Mouse (Mus musculus): ENCODE measurements around the gene Gpatch11. TPM values are rescaled to one million over a fixed set of nuclear protein-coding genes. Genes with fewer than 3 reads are reported as not detected.

The Gpatch11 gene
- polyA plus RNA-seq, 2 experiments = 26.0 to 42.5 TPM

DNA sequence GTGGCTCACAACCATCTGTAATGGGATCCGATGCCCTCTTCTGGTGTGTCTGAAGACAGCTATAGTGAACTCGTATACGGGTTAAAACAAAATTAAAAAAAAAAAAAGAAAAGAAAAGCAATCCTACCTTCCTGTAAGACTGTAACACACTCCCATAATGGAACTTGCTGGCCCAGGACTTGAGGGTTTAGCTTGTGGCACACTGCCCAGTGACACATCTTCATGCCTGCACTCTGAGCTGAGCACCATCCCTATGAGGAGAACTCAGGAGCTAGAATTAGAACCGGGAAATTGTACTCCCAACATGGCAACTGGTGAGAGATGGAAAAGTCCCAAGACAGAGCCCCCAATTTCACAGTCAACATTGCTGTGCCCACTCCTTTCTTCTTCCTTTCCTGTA, 47.9 kb downstream of the Gpatch11 start:
- Histone ChIP-seq H3K36me3 (ENCODE audit: control insufficient read depth, insufficient read depth, low read length) (peaks cover 6% of the 10 kb centered on the region), H3K4me3 (replicated peaks; ENCODE audit: low read length) (no peak overlapping the region), H3K9ac (ENCODE audit: low read depth, low read length, severe bottlenecking) (no peak overlapping the region), H3K27ac (replicated peaks; ENCODE audit: low read depth, low read length) (no peak overlapping the region), H3K4me1 (ENCODE audit: control insufficient read depth, insufficient read depth, low read length) (0 out of 2 replicates have a peak, but pooled peaks cover 3% of the 10 kb centered on the region), H3K27me3 (ENCODE audit: control insufficient read depth, insufficient read depth, low read length) (no peaks in the 10 kb centered on the region), H3K9me3 (ENCODE audit: control insufficient read depth, low read length) (no peaks in the 10 kb centered on the region), H3K4me2 (replicated peaks; ENCODE audit: low read depth, low read length, severe bottlenecking) (no peak overlapping the region)
- no peak for TF ChIP-seq POLR2A (IDR thresholded peaks at IDR 0.05; ENCODE audit: borderline replicate concordance, extremely low read depth, insufficient read depth, insufficient read length)
- ATAC-seq (ENCODE audit: low FRiP score, low read depth) (no peak), DNase-seq (ENCODE audit: low spot score) (no peak)
- 89% methylated on average over 4 of the region's 4 CpGs for WGBS

DNA sequence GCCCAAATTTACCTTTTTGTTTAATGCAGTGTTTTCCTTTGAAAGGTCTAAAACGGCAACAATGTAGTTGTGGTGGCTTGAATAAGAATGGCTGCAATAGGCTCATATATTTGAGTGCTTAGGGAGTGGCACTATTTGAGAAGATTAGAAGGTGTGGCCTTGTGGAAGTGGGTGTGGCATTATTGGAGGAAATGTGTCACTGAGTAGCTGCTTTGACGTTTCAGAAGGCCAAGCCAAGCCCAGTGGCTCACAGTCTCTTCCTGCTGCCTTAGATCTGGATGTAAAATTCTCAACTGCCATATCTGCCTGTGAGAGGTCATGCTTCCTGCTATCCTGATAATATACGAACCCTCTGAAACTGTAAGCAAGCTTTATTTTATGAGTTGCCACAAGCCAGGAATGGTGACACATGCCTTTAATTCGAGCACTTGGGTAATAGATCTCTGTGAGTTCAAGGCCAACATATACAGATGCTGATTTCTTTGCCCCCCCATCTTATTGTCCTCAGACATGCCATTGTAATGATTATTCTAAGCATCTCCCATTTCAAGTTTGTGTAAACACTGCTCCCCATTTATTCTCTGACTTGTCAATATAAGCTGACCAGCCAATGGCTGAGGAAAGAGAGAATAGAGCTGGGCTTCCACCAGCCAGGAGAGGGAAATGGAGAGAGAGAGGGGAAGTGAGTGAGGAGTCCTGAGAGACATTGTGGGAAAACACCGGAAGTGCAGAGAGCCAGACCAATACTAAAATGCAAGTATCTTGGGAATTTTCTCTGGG, 50.1 kb downstream of the Gpatch11 start:
- TF ChIP-seq POLR2A (IDR thresholded peaks at IDR 0.05; ENCODE audit: borderline replicate concordance, extremely low read depth, insufficient read depth, insufficient read length) = no peak
- Histone ChIP-seq H3K9me3 (ENCODE audit: control insufficient read depth, low read length) (no peaks in the 10 kb centered on the region), H3K4me1 (ENCODE audit: control insufficient read depth, insufficient read depth, low read length) (0 out of 2 replicates have a peak, but pooled peaks cover 3% of the 10 kb centered on the region), H3K36me3 (ENCODE audit: control insufficient read depth, insufficient read depth, low read length) (no peaks in the 10 kb centered on the region), H3K4me3 (replicated peaks; ENCODE audit: low read length) (no peak overlapping the region), H3K27ac (replicated peaks; ENCODE audit: low read depth, low read length) (no peak overlapping the region), H3K27me3 (ENCODE audit: control insufficient read depth, insufficient read depth, low read length) (no peaks in the 10 kb centered on the region), H3K9ac (ENCODE audit: low read depth, low read length, severe bottlenecking) (no peak overlapping the region), H3K4me2 (replicated peaks; ENCODE audit: low read depth, low read length, severe bottlenecking) (no peak overlapping the region)
- ATAC-seq (ENCODE audit: low FRiP score, low read depth) (no peak), DNase-seq (ENCODE audit: low spot score) (no peak)
- 79% methylated on average over 5 of the region's 5 CpGs for WGBS

- Histone ChIP-seq H3K9ac (ENCODE audit: low read depth, low read length, severe bottlenecking) (no peak overlapping the region), H3K4me1 (ENCODE audit: control insufficient read depth, insufficient read depth, low read length) (no peaks in the 10 kb centered on the region), H3K27ac (replicated peaks; ENCODE audit: low read depth, low read length) (no peak overlapping the region), H3K36me3 (ENCODE audit: control insufficient read depth, insufficient read depth, low read length) (no peaks in the 10 kb centered on the region), H3K27me3 (ENCODE audit: control insufficient read depth, insufficient read depth, low read length) (no peaks in the 10 kb centered on the region), H3K4me3 (replicated peaks; ENCODE audit: low read length) (no peak overlapping the region), H3K4me2 (replicated peaks; ENCODE audit: low read depth, low read length, severe bottlenecking) (no peak overlapping the region), H3K9me3 (ENCODE audit: control insufficient read depth, low read length) (no peaks in the 10 kb centered on the region)
- DNase-seq (ENCODE audit: low spot score) (no peak), ATAC-seq (ENCODE audit: low FRiP score, low read depth) (no peak)
- 82% methylated on average over 4 of the region's 4 CpGs for WGBS
- TF ChIP-seq POLR2A (IDR thresholded peaks at IDR 0.05; ENCODE audit: borderline replicate concordance, extremely low read depth, insufficient read depth, insufficient read length) = no peak
Measured at GRCm38 (mm10) chr17:78888554-78888953, 53.2 kb downstream of the Gpatch11 start.

DNA sequence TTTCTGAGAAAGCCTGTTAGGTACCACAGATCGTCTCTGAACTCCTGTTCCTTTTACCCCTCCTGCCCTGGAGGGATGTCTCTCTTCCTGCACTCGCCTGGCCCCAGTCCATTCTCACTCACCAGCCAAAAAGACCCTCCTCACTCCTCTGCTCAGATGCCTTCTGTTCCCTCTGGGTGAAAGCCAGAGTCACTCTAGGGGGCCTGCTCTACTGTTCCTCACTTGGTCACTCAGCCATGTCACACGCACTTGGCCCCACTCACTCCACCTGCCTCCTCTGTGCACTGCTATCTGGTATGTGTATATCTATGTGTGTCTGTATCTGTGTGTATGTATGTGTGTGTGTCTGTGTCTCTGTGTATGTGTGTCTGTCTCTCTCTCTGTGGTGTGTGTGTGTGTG, 53.8 kb downstream of the Gpatch11 start:
- DNase-seq (ENCODE audit: low spot score) = no peak
- Histone ChIP-seq H3K27me3 (ENCODE audit: control insufficient read depth, insufficient read depth, low read length) (no peaks in the 10 kb centered on the region), H3K4me3 (replicated peaks; ENCODE audit: low read length) (no peak overlapping the region), H3K9ac (ENCODE audit: low read depth, low read length, severe bottlenecking) (no peak overlapping the region), H3K4me2 (replicated peaks; ENCODE audit: low read depth, low read length, severe bottlenecking) (no peak overlapping the region), H3K27ac (replicated peaks; ENCODE audit: low read depth, low read length) (no peak overlapping the region), H3K9me3 (ENCODE audit: control insufficient read depth, low read length) (no peaks in the 10 kb centered on the region), H3K4me1 (ENCODE audit: control insufficient read depth, insufficient read depth, low read length) (no peaks in the 10 kb centered on the region), H3K36me3 (ENCODE audit: control insufficient read depth, insufficient read depth, low read length) (no peaks in the 10 kb centered on the region)
- ATAC-seq (ENCODE audit: low FRiP score, low read depth) = no peak
- WGBS = 52% methylated on average over 3 of the region's 3 CpGs
- TF ChIP-seq POLR2A (IDR thresholded peaks at IDR 0.05; ENCODE audit: borderline replicate concordance, extremely low read depth, insufficient read depth, insufficient read length) = no peak

DNA sequence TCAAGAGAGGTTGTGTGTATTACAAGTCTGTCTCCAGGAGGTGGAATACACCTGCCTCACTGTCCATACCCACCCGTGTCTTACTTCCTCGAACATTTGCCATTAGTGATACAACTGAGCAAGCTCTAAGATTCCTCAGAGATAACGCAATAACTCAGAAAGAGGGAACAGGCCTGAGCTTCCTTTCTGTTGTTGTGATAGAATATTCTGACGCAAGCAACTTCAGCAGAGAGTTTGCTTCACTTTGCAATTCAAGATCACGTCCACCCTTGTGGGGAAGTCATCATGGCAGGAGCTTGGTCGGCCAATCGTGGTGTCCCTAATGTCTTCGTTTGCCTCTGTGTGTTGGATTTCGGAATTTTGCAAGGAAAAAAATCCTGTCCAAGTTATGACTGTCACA, 55.7 kb downstream of the Gpatch11 start:
- ATAC-seq (ENCODE audit: low FRiP score, low read depth) (no peak), DNase-seq (ENCODE audit: low spot score) (no peak)
- Histone ChIP-seq H3K27me3 (ENCODE audit: control insufficient read depth, insufficient read depth, low read length) (no peaks in the 10 kb centered on the region), H3K4me2 (replicated peaks; ENCODE audit: low read depth, low read length, severe bottlenecking) (no peak overlapping the region), H3K27ac (replicated peaks; ENCODE audit: low read depth, low read length) (no peak overlapping the region), H3K9ac (ENCODE audit: low read depth, low read length, severe bottlenecking) (no peak overlapping the region), H3K4me3 (replicated peaks; ENCODE audit: low read length) (no peak overlapping the region), H3K4me1 (ENCODE audit: control insufficient read depth, insufficient read depth, low read length) (peaks cover 2% of the 10 kb centered on the region; the same call in 1 of the 2 replicates), H3K36me3 (ENCODE audit: control insufficient read depth, insufficient read depth, low read length) (no peaks in the 10 kb centered on the region), H3K9me3 (ENCODE audit: control insufficient read depth, low read length) (no peaks in the 10 kb centered on the region)
- 76% methylated on average over 9 of the region's 9 CpGs for WGBS
- no peak for TF ChIP-seq POLR2A (IDR thresholded peaks at IDR 0.05; ENCODE audit: borderline replicate concordance, extremely low read depth, insufficient read depth, insufficient read length)
